Mouse (Mus musculus) heart, embryonic 16.5 days (tissue): ENCODE results near the gene Dntt. TPM values are rescaled to one million over a fixed set of nuclear protein-coding genes. Genes with fewer than 3 reads are reported as not detected.

Experiments
- ATAC-seq: fragments of 200-750 bp; cut with Nextera tagmentation; replicated peaks from 2 replicates; pipeline ENCODE4 v1.8.0; 2017; ENCODE audit warnings: moderate number of reproducible peaks; ENCODE audit not compliant: insufficient read depth, low FRiP score; ENCODE audit errors: extremely low read depth
- H3K27ac ChIP-seq: fragments of 300-500 bp; sonication (generic); 2 replicates; pipeline ENCODE4 v1.5.1; 2014; ENCODE audit warnings: mild to moderate bottlenecking, low read length, control low read depth, moderate library complexity
- H3K27me3 ChIP-seq: fragments of 300-500 bp; sonication (generic); 2 replicates; pipeline ENCODE4 v1.6.1; 2014; ENCODE audit warnings: low read length, mixed read lengths; ENCODE audit not compliant: control insufficient read depth, insufficient read depth
- H3K36me3 ChIP-seq: fragments of 300-500 bp; sonication (generic); 2 replicates; pipeline ENCODE4 v1.6.1; 2014; ENCODE audit not compliant: control insufficient read depth, insufficient read depth
- H3K4me1 ChIP-seq: fragments of 300-500 bp; sonication (generic); 2 replicates; pipeline ENCODE4 v1.6.1; 2014; ENCODE audit warnings: low read length, mixed read lengths; ENCODE audit not compliant: control insufficient read depth, insufficient read depth
- H3K4me2 ChIP-seq: fragments of 300-500 bp; sonication (generic); 2 replicates; pipeline ENCODE4 v1.6.1; 2014; ENCODE audit warnings: low read depth, mild to moderate bottlenecking, control low read depth, low read length
- H3K4me3 ChIP-seq: fragments of 300-500 bp; sonication (generic); 2 replicates; pipeline ENCODE4 v1.5.1; 2014; ENCODE audit warnings: mild to moderate bottlenecking, control low read depth, low read length
- H3K9ac ChIP-seq: fragments of 300-500 bp; sonication (generic); 2 replicates; pipeline ENCODE4 v1.6.1; 2014; ENCODE audit warnings: low read length, control low read depth
- H3K9me3 ChIP-seq: fragments of 300-500 bp; sonication (generic); replicated peaks from 2 replicates; pipeline ENCODE4 v1.6.1; 2016; ENCODE audit warnings: low read length; ENCODE audit not compliant: control insufficient read depth
- WGBS: fragments of 180-500 bp; shearing (Covaris S2); extraction: QIAGEN DNeasy Blood & Tissue Kit; methylation state at CpG from one replicate; pipeline ENCODE4 v1.1.7; 2014; 5-methylcytosine and 5-hydroxymethylcytosine counted together
- polyA plus RNA-seq: library from polyadenylated mRNA; unstranded; fragments of >200 nt; fragmentation: Nextera tagmentation; extraction: Ambion mirVana; gene quantifications from 2 replicates; pipeline ENCODE4 v1.2.1, GENCODE M21; 2015

Gene Dntt
- polyA plus RNA-seq: 0.28 TPM in 1 of 2 replicates, not detected in the other

DNA sequence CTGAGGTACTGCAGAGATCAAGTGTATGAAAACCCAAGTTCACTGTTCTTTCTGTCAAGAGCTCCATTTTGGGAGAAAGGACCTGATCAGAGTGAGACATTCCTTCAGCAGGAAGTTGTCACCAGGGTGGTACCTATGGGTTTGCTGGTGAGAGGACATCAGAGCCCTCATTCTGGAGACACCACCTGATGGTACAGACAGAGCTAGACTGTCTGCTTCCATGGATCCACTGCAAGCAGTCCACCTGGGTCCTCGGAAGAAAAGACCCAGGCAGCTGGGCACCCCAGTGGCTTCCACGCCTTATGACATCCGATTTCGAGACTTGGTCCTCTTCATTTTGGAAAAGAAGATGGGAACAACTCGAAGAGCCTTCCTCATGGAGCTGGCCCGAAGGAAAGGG, at the start of gene Dntt:
Dntt (plus strand) TSS at position 57 of the 400 bp plus-strand sequence.
- Histone ChIP-seq H3K4me1 (no peaks in the 10 kb centered on the region), H3K27ac (no peak within 1 kb of the TSS), H3K4me3 (no peak within 1 kb of the TSS), H3K4me2 (no peak within 1 kb of the TSS), H3K36me3 (no peaks in the 10 kb centered on the region), H3K9me3 (no peaks in the 10 kb centered on the region), H3K9ac (no peak within 1 kb of the TSS), H3K27me3 (no peaks in the 10 kb centered on the region)
- 77% methylated on average over 6 of the region's 6 CpGs for WGBS
- no peak for ATAC-seq

DNA sequence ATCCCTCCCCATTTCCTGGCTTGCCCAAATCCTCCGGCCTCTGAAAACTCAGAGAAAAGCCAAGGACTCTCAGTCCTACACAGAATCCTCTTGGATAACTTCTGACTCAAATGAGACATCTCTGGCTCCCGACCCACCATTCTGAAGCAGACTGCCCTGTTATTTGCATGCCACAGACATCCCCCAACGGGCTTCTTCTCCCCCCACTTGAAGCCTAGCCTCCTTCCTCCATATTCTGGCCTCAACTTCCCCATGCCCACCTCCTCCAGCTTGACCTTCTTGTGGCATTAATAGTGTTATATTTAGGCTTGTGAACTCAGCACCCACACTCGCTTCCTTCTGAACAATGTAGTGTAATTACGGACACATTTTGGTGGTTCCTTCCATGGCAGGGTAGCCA, 48.4 kb upstream of the Dntt start:
- Histone ChIP-seq H3K4me3 (no peak overlapping the region), H3K9me3 (no peaks in the 10 kb centered on the region), H3K9ac (no peak overlapping the region), H3K4me1 (no peaks in the 10 kb centered on the region), H3K4me2 (no peak overlapping the region), H3K36me3 (no peaks in the 10 kb centered on the region), H3K27ac (no peak overlapping the region), H3K27me3 (no peaks in the 10 kb centered on the region)
- ATAC-seq: no peak
- 75% methylated on average over 5 of the region's 5 CpGs for WGBS

DNA sequence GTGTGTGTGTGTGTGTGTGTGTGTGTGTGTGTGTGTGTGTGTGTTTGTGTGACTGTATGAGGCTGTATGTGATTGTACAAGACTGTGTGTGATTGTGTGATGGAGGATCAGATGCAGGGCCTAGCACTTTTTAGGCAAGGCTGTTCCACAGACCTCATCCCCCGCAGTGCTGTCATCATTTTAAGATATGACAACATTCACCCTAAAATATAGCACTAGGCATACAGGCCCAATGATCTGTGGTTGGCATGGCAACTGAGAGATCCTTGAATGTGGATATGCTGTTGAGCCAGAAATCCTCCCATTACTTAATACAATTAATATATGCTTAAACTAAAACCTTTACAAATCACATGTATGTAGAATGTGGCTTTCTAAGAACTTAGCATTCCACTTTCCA, 44.5 kb upstream of the Dntt start:
- Histone ChIP-seq H3K4me1 (no peaks in the 10 kb centered on the region), H3K27ac (no peak overlapping the region), H3K4me2 (no peak overlapping the region), H3K9ac (no peak overlapping the region), H3K9me3 (no peaks in the 10 kb centered on the region), H3K36me3 (no peaks in the 10 kb centered on the region), H3K4me3 (no peak overlapping the region), H3K27me3 (no peaks in the 10 kb centered on the region)
- 95% methylated on average over 1 of the region's 1 CpGs for WGBS
- ATAC-seq: no peak

DNA sequence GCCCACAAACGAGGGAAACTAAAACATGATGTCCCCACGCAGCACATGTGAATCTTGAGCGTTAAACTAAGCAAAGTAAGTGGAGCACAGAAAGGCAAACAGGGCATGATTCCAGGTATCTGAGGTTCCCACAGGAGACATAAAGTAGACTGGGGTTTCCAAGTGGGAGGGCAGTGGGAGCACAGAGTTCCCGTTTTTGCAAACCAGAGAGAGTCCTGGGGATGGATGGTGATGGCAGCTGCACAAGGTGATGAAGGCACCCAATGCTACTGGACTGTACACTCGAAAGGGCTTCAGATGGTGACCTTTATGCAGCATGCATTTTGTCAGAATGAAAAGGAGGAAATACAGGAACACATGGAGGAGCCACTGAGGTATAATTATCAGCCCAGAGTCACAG, 40.2 kb upstream of the Dntt start:
- H3K27ac ChIP-seq: no peak overlapping the region
- no peaks in the 10 kb centered on the region for H3K9me3 ChIP-seq
- H3K27me3 ChIP-seq: no peaks in the 10 kb centered on the region
- H3K36me3 ChIP-seq: no peaks in the 10 kb centered on the region
- no peaks in the 10 kb centered on the region for H3K4me1 ChIP-seq
- no peak overlapping the region for H3K4me3 ChIP-seq
- H3K9ac ChIP-seq: no peak overlapping the region
- ATAC-seq: no peak
- WGBS: 67% methylated on average over 5 of the region's 5 CpGs
- no peak overlapping the region for H3K4me2 ChIP-seq

DNA sequence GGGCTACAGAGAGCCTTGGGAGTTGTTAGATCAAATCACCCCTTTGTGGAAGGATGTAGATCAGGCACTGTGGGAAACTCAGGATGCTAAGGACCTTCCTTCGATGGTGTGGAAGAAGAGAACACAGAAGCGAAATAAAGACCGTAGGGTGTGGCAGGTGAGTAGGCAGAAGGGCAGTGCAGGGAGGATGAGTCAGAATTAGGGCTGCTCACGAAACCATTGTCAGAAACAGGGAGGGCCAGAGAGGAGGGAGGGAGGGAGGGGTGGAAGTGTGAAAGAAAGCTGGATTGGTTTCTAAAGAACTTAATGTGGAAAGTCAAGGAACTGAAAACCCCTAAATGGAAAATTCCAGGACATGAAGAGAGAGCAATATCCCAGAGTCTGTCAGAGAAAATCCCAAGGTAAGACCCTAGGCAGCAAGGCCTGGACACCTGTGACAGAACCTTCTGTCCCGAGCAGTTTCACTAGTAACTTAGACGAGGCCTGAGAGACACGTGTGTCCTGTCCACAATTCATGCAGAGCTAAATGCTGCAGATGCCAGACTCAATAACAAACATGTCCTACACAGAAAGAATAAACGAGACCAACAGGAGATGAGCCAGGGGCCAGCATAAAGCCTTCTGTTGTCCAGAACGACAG, 39.0 kb upstream of the Dntt start:
- no peaks in the 10 kb centered on the region for H3K4me1 ChIP-seq
- no peak overlapping the region for H3K27ac ChIP-seq
- no peak overlapping the region for H3K4me2 ChIP-seq
- no peaks in the 10 kb centered on the region for H3K36me3 ChIP-seq
- H3K9ac ChIP-seq: no peak overlapping the region
- ATAC-seq: no peak
- no peaks in the 10 kb centered on the region for H3K27me3 ChIP-seq
- H3K4me3 ChIP-seq: no peak overlapping the region
- 73% methylated on average over 9 of the region's 9 CpGs for WGBS
- H3K9me3 ChIP-seq: no peaks in the 10 kb centered on the region

GRCm38 (mm10) chr19:40990781-40991343, 38.2 kb upstream of the Dntt start:
- Histone ChIP-seq H3K4me1 (no peaks in the 10 kb centered on the region), H3K27me3 (no peaks in the 10 kb centered on the region), H3K4me3 (no peak overlapping the region), H3K36me3 (no peaks in the 10 kb centered on the region), H3K4me2 (no peak overlapping the region), H3K9me3 (no peaks in the 10 kb centered on the region), H3K27ac (no peak overlapping the region), H3K9ac (no peak overlapping the region)
- WGBS: 86% methylated on average over 17 of the region's 17 CpGs
- ATAC-seq: no peak

GRCm38 (mm10) chr19:40991626-40992025, 37.4 kb upstream of the Dntt start:
- H3K27ac ChIP-seq: no peak overlapping the region
- H3K4me3 ChIP-seq: no peak overlapping the region
- no peaks in the 10 kb centered on the region for H3K4me1 ChIP-seq
- no peak overlapping the region for H3K4me2 ChIP-seq
- no peaks in the 10 kb centered on the region for H3K27me3 ChIP-seq
- H3K9ac ChIP-seq: no peak overlapping the region
- no peaks in the 10 kb centered on the region for H3K9me3 ChIP-seq
- H3K36me3 ChIP-seq: no peaks in the 10 kb centered on the region
- WGBS: 82% methylated on average over 7 of the region's 7 CpGs
- ATAC-seq: no peak

DNA sequence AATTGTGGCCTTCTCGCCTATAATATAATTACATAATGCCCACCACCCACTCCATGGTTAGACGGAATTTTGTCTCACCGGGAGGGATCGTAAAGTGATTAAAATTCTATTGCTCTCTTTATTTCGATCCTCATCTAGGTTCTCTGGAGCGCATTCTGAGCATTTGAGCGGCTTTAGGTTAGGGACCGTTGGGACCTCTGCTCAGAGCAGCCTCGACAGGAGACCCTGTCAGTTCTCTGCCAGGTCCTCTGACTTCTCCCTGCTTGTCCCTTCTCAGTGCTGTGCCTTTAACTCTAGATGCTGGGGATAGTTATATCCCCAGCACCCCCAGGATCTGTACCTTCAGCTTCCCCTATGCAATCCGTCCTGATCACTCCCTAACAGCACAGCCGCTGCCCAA, 37.0 kb upstream of the Dntt start:
- no peak for ATAC-seq
- H3K4me1 ChIP-seq: no peaks in the 10 kb centered on the region
- 79% methylated on average over 11 of the region's 11 CpGs for WGBS

GRCm38 (mm10) chr19:40992517-40993044, 36.5 kb upstream of the Dntt start:
- no peaks in the 10 kb centered on the region for H3K4me1 ChIP-seq

More for the DNA sequence above, 37.0 kb upstream of the Dntt start:
- Histone ChIP-seq H3K27ac (no peak overlapping the region), H3K4me3 (no peak overlapping the region), H3K9me3 (no peaks in the 10 kb centered on the region), H3K36me3 (no peaks in the 10 kb centered on the region), H3K9ac (no peak overlapping the region), H3K4me2 (no peak overlapping the region), H3K27me3 (no peaks in the 10 kb centered on the region)

More at GRCm38 (mm10) chr19:40992517-40993044, 36.5 kb upstream of the Dntt start:
- Histone ChIP-seq H3K27ac (no peak overlapping the region), H3K9ac (no peak overlapping the region), H3K9me3 (no peaks in the 10 kb centered on the region), H3K4me2 (no peak overlapping the region), H3K36me3 (no peaks in the 10 kb centered on the region), H3K27me3 (no peaks in the 10 kb centered on the region), H3K4me3 (no peak overlapping the region)
- no peak for ATAC-seq
- 72% methylated on average over 8 of the region's 8 CpGs for WGBS
